ENCODE assay signal across 14 mouse cellular contexts in genomic region chr6:72744144-72744800, GRCm38 (mm10). TPM values are rescaled to one million over a fixed set of nuclear protein-coding genes. Genes with fewer than 3 reads are reported as not detected.
DNase-seq lines count a peak whose midpoint lies in the region; ATAC-seq and TF ChIP-seq lines count a peak whose summit lies in the region.
"Had no signal": no experiment of that assay in that cellular context is flagged by ENCODE, and none has a peak within 500 bp of the region (broad histone marks: within the 10 kb centered on the region; RNA-seq: fewer than 3 reads in every experiment).

No protein-coding gene starts in this region.

- peak overlapping the region; percentile 65; the same call in 1 of the 2 replicates for H3K27ac ChIP-seq in kidney, postnatal 0 days
- H3K27ac ChIP-seq in limb, embryonic 15.5 days = peak overlapping the region; percentile 76
- H3K27ac ChIP-seq: midbrain, embryonic 10.5 days had no signal

- no peak for TF ChIP-seq CTCF in kidney, postnatal 0 days (IDR thresholded peaks at IDR 0.05; ENCODE audit: low read depth)
- TF ChIP-seq CTCF in C2C12 (IDR thresholded peaks at IDR 0.05; ENCODE audit: control insufficient read depth, insufficient read depth, insufficient read length) = no peak

- H3K4me3 ChIP-seq in kidney, postnatal 0 days (replicated peaks; ENCODE audit: low read depth, low read length) = no peak overlapping the region
- H3K4me3 ChIP-seq in C2C12 (ENCODE audit: insufficient read depth, poor library complexity, severe bottlenecking) = no peak overlapping the region
- H3K4me3 ChIP-seq in limb, embryonic 15.5 days = no peak overlapping the region
- H3K4me3 ChIP-seq: midbrain, embryonic 10.5 days had no signal

- ATAC-seq in kidney, postnatal 0 days (replicated peaks; ENCODE audit: low FRiP score, low read depth) = no peak
- ATAC-seq in limb, embryonic 15.5 days (ENCODE audit: insufficient number of reproducible peaks, low FRiP score, low TSS enrichment, low read depth) = no peak
- ATAC-seq: forebrain, postnatal 0 days; hindbrain, embryonic 16.5 days had no signal

- no peak overlapping the region for H3K4me2 ChIP-seq in kidney, postnatal 0 days (ENCODE audit: low read length)
- no peak overlapping the region for H3K4me2 ChIP-seq in limb, embryonic 15.5 days

- peaks cover 6% of the 10 kb centered on the region for H3K79me2 ChIP-seq in C2C12 (ENCODE audit: control insufficient read depth, insufficient read depth)

- H3K4me1 ChIP-seq in kidney, postnatal 0 days (replicated peaks; ENCODE audit: insufficient read depth, low read length) = peaks cover 52% of the 10 kb centered on the region
- H3K4me1 ChIP-seq in limb, embryonic 15.5 days = peaks cover 75% of the 10 kb centered on the region

- H3K9ac ChIP-seq in kidney, postnatal 0 days (ENCODE audit: low read depth, low read length) = no peak overlapping the region
- no peak overlapping the region for H3K9ac ChIP-seq in limb, embryonic 15.5 days
- H3K9ac ChIP-seq: forebrain, postnatal 0 days had no signal

- peak overlapping the region; percentile 8 for H3ac ChIP-seq in C2C12 (ENCODE audit: control insufficient read depth, insufficient read length, low read depth)

- peaks cover 3% of the 10 kb centered on the region for H3K79me3 ChIP-seq in C2C12 (ENCODE audit: low read depth)

- no peaks in the 10 kb centered on the region for H3K27me3 ChIP-seq in kidney, postnatal 0 days (ENCODE audit: insufficient read depth, low read length)
- H3K27me3 ChIP-seq in C2C12 (ENCODE audit: control insufficient read depth, insufficient read depth, insufficient read length) = no peaks in the 10 kb centered on the region
- no peaks in the 10 kb centered on the region for H3K27me3 ChIP-seq in limb, embryonic 15.5 days

- H3K36me3 ChIP-seq in kidney, postnatal 0 days (ENCODE audit: insufficient read depth, low read length) = no peaks in the 10 kb centered on the region
- H3K36me3 ChIP-seq in C2C12 (ENCODE audit: control insufficient read depth, insufficient read depth) = no peaks in the 10 kb centered on the region
- 0 out of 2 replicates have a peak, but pooled peaks cover under 1% of the 10 kb centered on the region for H3K36me3 ChIP-seq in limb, embryonic 15.5 days

- WGBS in kidney, postnatal 0 days = 46% methylated on average over 10 of the region's 10 CpGs
- whole genome bisulfite sequencing in limb, embryonic 15.5 days = 40% methylated on average over 10 of the region's 10 CpGs

- no peaks in the 10 kb centered on the region for H3K9me3 ChIP-seq in kidney, postnatal 0 days (replicated peaks; ENCODE audit: low read length)
- no peaks in the 10 kb centered on the region for H3K9me3 ChIP-seq in limb, embryonic 15.5 days
- H3K9me3 ChIP-seq: midbrain, embryonic 10.5 days had no signal

- no peak for DNase-seq in kidney, postnatal 0 days (ENCODE audit: low spot score)
- DNase-seq in kidney, postnatal 14 days = no peak
- DNase-seq in adipocyte (ENCODE audit: low spot score) = peak; percentile 49
- no peak for DNase-seq in spleen, postnatal 10 days (ENCODE audit: low spot score in 2 of 2)
- no peak for DNase-seq in thymus, postnatal 0 days (ENCODE audit: low spot score)
- DNase-seq: adrenal gland, postnatal 14 days; forebrain, postnatal 0 days; heart, postnatal 10 days; kidney, postnatal 36 days; lung, adult 18-20 months had no signal

TF ChIP-seq in C2C12, 6 proteins besides CTCF, POLR2A, EP300 and RAD21:
- TF ChIP-seq MYOD1 (IDR thresholded peaks at IDR 0.05; ENCODE audit: control insufficient read depth, insufficient read length, low read depth) (no peak), FOSL1 (IDR thresholded peaks at IDR 0.05; ENCODE audit: insufficient read depth, low read length, poor library complexity, severe bottlenecking) (no peak), CEBPB (IDR thresholded peaks at IDR 0.05; ENCODE audit: low read depth) (no peak), MAX (IDR thresholded peaks at IDR 0.05) (no peak), MYOG (IDR thresholded peaks at IDR 0.05; ENCODE audit: control insufficient read depth, extremely low read depth, insufficient read length) (no peak), USF1 (IDR thresholded peaks at IDR 0.05; ENCODE audit: low read depth) (no peak)
TF ChIP-seq in C2C12: peak in this region for 0.

RNA-seq across cellular contexts. Expression of gene Tcf7l1, which starts 44.8 kb away (rescaled TPM):
- polyA plus RNA-seq in kidney, postnatal 0 days (2015; fragmentation: Nextera tagmentation; extraction: Ambion mirVana) = 23.8 and 25.0 TPM in 2 replicates
- 18.3 TPM for polyA plus RNA-seq in C2C12 (2012; fragmentation: generic; extraction: Trizol)
- polyA plus RNA-seq in limb, embryonic 15.5 days (2015; fragmentation: Nextera tagmentation; extraction: Ambion mirVana) = 34.8 and 39.0 TPM in 2 replicates
- polyA plus RNA-seq in thymus, postnatal 0 days (2015; fragmentation: Nextera tagmentation; extraction: Ambion mirVana) = 4.3 and 4.4 TPM in 2 replicates
